Mouse (Mus musculus): ENCODE measurements around the gene Ifitm6.

DNA sequence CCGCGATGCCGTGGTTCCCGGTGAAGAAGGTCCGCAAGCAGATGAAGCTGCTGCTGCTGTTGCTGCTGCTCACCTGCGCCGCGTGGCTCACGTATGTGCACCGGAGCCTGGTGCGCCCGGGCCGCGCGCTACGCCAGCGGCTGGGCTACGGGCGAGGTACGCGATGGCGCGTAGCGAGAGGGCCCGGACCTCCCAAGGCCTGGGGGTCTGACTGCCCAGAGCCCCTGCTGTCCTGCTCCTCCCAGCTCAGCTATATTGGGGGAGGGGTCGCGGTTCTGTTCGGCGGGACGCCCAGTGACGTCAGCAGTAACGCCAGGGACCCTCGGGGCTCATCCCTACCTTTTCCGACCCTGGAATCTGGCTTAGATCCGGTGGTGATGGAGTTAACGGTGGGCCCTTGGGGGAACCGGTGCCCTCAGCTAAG lies 43.6 kb upstream of the Ifitm6 start:
- no peak for TF ChIP-seq POLR2A (IDR thresholded peaks at IDR 0.05; ENCODE audit: low read depth, low read length)
- no peak for TF ChIP-seq CTCF (IDR thresholded peaks at IDR 0.05; ENCODE audit: borderline replicate concordance, insufficient read depth, low read length)
